Mouse (Mus musculus) MEL (cell line): ENCODE data around the gene Sult2b1. TPM values are rescaled to one million over a fixed set of nuclear protein-coding genes. Genes with fewer than 3 reads are reported as not detected.

Experiments used
- DNase-seq: peaks from one replicate; pipeline ENCODE4 v3.0.0; 2011; ENCODE audit warnings: low read depth, low spot score
- H3K27ac ChIP-seq: 2 replicates; pipeline ENCODE4 v1.5.1; 2012; ENCODE audit warnings: low read depth, mild to moderate bottlenecking, control low read depth, low read length, moderate library complexity; ENCODE audit not compliant: control insufficient read depth
- H3K27me3 ChIP-seq, 2 experiments: fragments of 150-350 bp in 1 of 2; sonication (generic) in 1 of 2; 2 replicates each; pipeline ENCODE4 v1.6.1; 2012; ENCODE audit warnings: low read length in 2 of 2, mild to moderate bottlenecking in 2 of 2, improper control_type of control experiment in 1 of 2, moderate library complexity in 1 of 2; ENCODE audit not compliant: insufficient read depth in 2 of 2, control insufficient read depth in 1 of 2
- H3K36me3 ChIP-seq, 2 experiments: 2 replicates each; pipeline ENCODE4 v1.6.1; 2012 to 2014; ENCODE audit warnings: low read length in 2 of 2, improper control_type of control experiment in 1 of 2, inconsistent platforms in 1 of 2, mild to moderate bottlenecking in 1 of 2; ENCODE audit not compliant: insufficient read depth in 2 of 2, control insufficient read depth in 1 of 2
- H3K4me1 ChIP-seq, 2 experiments: fragments of 150-350 bp in 1 of 2; sonication (generic) in 1 of 2; 2 replicates each; pipeline ENCODE4 v1.6.1; 2012; ENCODE audit warnings: low read length in 2 of 2, improper control_type of control experiment in 1 of 2, mild to moderate bottlenecking in 1 of 2; ENCODE audit not compliant: insufficient read depth in 2 of 2, control insufficient read depth in 1 of 2
- H3K4me3 ChIP-seq, 2 experiments: fragments of 150-350 bp in 1 of 2; sonication (generic) in 1 of 2; 2 replicates each; pipeline ENCODE4 v1.5.1; 2012; ENCODE audit warnings: low read depth in 2 of 2, low read length in 2 of 2, mild to moderate bottlenecking in 2 of 2, moderate library complexity in 2 of 2, control low read depth in 1 of 2, improper control_type of control experiment in 1 of 2; ENCODE audit not compliant: control insufficient read depth in 1 of 2, insufficient read depth in 1 of 2
- H3K79me2 ChIP-seq: 2 replicates; pipeline ENCODE4 v1.6.1; 2012; ENCODE audit warnings: mild to moderate bottlenecking, low read length, moderate library complexity; ENCODE audit not compliant: control insufficient read depth, poor library complexity, insufficient read depth
- H3K9ac ChIP-seq: 2 replicates; pipeline ENCODE4 v1.6.1; 2012; ENCODE audit warnings: low read depth, mild to moderate bottlenecking, control low read depth, low read length, moderate library complexity; ENCODE audit not compliant: control insufficient read depth, poor library complexity, severe bottlenecking
- H3K9me3 ChIP-seq: fragments of 150-350 bp; sonication (generic); replicated peaks from 2 replicates; pipeline ENCODE4 v1.6.1; 2012; ENCODE audit warnings: mild to moderate bottlenecking, low read length, improper control_type of control experiment, moderate library complexity; ENCODE audit not compliant: insufficient read depth
- CHD1 ChIP-seq: IDR thresholded peaks from 2 replicates; pipeline ENCODE4 v1.6.1; 2012; ENCODE audit warnings: low read depth, mild to moderate bottlenecking, inconsistent platforms, low read length, improper control_type of control experiment
- CTCF ChIP-seq, 3 experiments: IDR thresholded peaks in 2 of 3; conservative IDR thresholded peaks in 1 of 3; 2 replicates each; pipeline ENCODE4 v1.5.1; 2011 to 2012; ENCODE audit warnings: low read length in 3 of 3, low read depth in 2 of 3, mild to moderate bottlenecking in 2 of 3, improper control_type of control experiment in 1 of 3, inconsistent platforms in 1 of 3, mixed read lengths in 1 of 3, moderate library complexity in 1 of 3; ENCODE audit not compliant: control insufficient read depth in 1 of 3, insufficient read depth in 1 of 3, poor library complexity in 1 of 3, severe bottlenecking in 1 of 3
- ELF1 ChIP-seq: IDR thresholded peaks from 2 replicates; pipeline ENCODE4 v1.6.1; 2014; ENCODE audit warnings: low read depth, mild to moderate bottlenecking, inconsistent platforms, low read length, improper control_type of control experiment, moderate library complexity
- EP300 ChIP-seq, 2 experiments: IDR thresholded peaks; 2 replicates each; pipeline ENCODE4 v1.6.1; 2011; ENCODE audit warnings: improper control_type of control experiment in 2 of 2, low read length in 2 of 2, low read depth in 1 of 2, mild to moderate bottlenecking in 1 of 2
- ETS1 ChIP-seq: IDR thresholded peaks from 2 replicates; pipeline ENCODE4 v1.6.1; 2012; ENCODE audit warnings: low read depth, mild to moderate bottlenecking, inconsistent platforms, low read length, improper control_type of control experiment, moderate library complexity
- GABPA ChIP-seq: IDR thresholded peaks from 2 replicates; pipeline ENCODE4 v1.6.1; 2012; ENCODE audit warnings: low read depth, mild to moderate bottlenecking, inconsistent platforms, low read length, improper control_type of control experiment, moderate library complexity
- HCFC1 ChIP-seq: IDR thresholded peaks from 2 replicates; pipeline ENCODE4 v1.6.1; 2012; ENCODE audit warnings: low read depth, mild to moderate bottlenecking, inconsistent platforms, low read length, improper control_type of control experiment, moderate library complexity
- MAX ChIP-seq: IDR thresholded peaks from 2 replicates; pipeline ENCODE4 v1.6.1; 2011; ENCODE audit warnings: low read length, improper control_type of control experiment
- MAZ ChIP-seq: IDR thresholded peaks from 2 replicates; pipeline ENCODE4 v1.6.1; 2012; ENCODE audit warnings: low read depth, mild to moderate bottlenecking, inconsistent platforms, low read length, improper control_type of control experiment
- MEF2A ChIP-seq: IDR thresholded peaks from 2 replicates; pipeline ENCODE4 v1.6.1; 2014; ENCODE audit warnings: low read depth, mild to moderate bottlenecking, inconsistent platforms, low read length, improper control_type of control experiment; ENCODE audit not compliant: poor library complexity, insufficient replicate concordance, severe bottlenecking; ENCODE audit errors: extremely low read depth
- MXI1 ChIP-seq: IDR thresholded peaks from 2 replicates; pipeline ENCODE4 v1.6.1; 2011; ENCODE audit warnings: mild to moderate bottlenecking, low read depth, low read length, improper control_type of control experiment
- MYC ChIP-seq: IDR thresholded peaks from 2 replicates; pipeline ENCODE4 v1.6.1; 2011; ENCODE audit warnings: low read depth, mild to moderate bottlenecking, low read length, improper control_type of control experiment, moderate library complexity
- POLR2A ChIP-seq, 2 experiments: IDR thresholded peaks; 2 replicates each; pipeline ENCODE4 v1.6.1; 2011 to 2012; ENCODE audit warnings: low read length in 2 of 2, mild to moderate bottlenecking in 2 of 2, control low read depth in 1 of 2, improper control_type of control experiment in 1 of 2, low read depth in 1 of 2, moderate library complexity in 1 of 2; ENCODE audit not compliant: control insufficient read depth in 1 of 2, insufficient read depth in 1 of 2, poor library complexity in 1 of 2
- SIN3A ChIP-seq: IDR thresholded peaks from 2 replicates; pipeline ENCODE4 v1.6.1; 2012; ENCODE audit warnings: low read length, improper control_type of control experiment, inconsistent platforms
- TCF12 ChIP-seq: IDR thresholded peaks from 2 replicates; pipeline ENCODE4 v1.6.1; 2014; ENCODE audit warnings: low read depth, mild to moderate bottlenecking, inconsistent platforms, low read length, improper control_type of control experiment, moderate library complexity
- USF1 ChIP-seq: IDR thresholded peaks from 2 replicates; pipeline ENCODE4 v1.6.1; 2014; ENCODE audit warnings: low read depth, mild to moderate bottlenecking, inconsistent platforms, low read length, improper control_type of control experiment, moderate library complexity
- ZKSCAN1 ChIP-seq: IDR thresholded peaks from 2 replicates; pipeline ENCODE4 v1.6.1; 2012; ENCODE audit warnings: low read depth, mild to moderate bottlenecking, inconsistent platforms, low read length, improper control_type of control experiment, moderate library complexity
- ZNF384 ChIP-seq: IDR thresholded peaks from 2 replicates; pipeline ENCODE4 v1.6.1; 2012; ENCODE audit warnings: low read depth, mild to moderate bottlenecking, inconsistent platforms, low read length, improper control_type of control experiment
- polyA plus RNA-seq, 2 experiments: library from polyadenylated mRNA; stranded (reverse) in 1 of 2; unstranded in 1 of 2; fragments of >175 nt in 1 of 2; fragments of >200 nt in 1 of 2; gene quantifications; 2 replicates each; pipeline versions ENCODE4 v1.2.1 to v1.2.4; 2012; ENCODE audit warnings: low replicate concordance in 2 of 2, low read depth in 1 of 2; ENCODE audit not compliant: insufficient read length in 2 of 2, insufficient read depth in 1 of 2, missing spikeins in 1 of 2
- total RNA-seq: library from RNA; depleted of rRNA; stranded (reverse); fragments of 300-350 nt; gene quantifications from 2 replicates; pipeline ENCODE4 v1.2.3, GENCODE M21; 2012

Gene Sult2b1
- total and polyA plus RNA-seq, 3 experiments = 0.08 to 0.47 TPM; not detected in 1

- no peak for TF ChIP-seq CTCF (IDR thresholded peaks at IDR 0.05 in 2 of 3, conservative IDR thresholded peaks at IDR 0.05 in 1 of 3; ENCODE audit: control insufficient read depth in 1 of 3, insufficient read depth in 1 of 3, low read depth in 2 of 3, low read length in 3 of 3, poor library complexity in 1 of 3, severe bottlenecking in 1 of 3)
- peak; percentile 99 for TF ChIP-seq SIN3A
- no peak for TF ChIP-seq USF1
- TF ChIP-seq CHD1 = no peak
- TF ChIP-seq MXI1 = peak; percentile 100
- TF ChIP-seq GABPA = no peak
- peak; percentile 72 to 84 for TF ChIP-seq POLR2A (IDR thresholded peaks at IDR 0.05; ENCODE audit: control insufficient read depth in 1 of 2, insufficient read depth in 1 of 2, low read depth in 1 of 2, low read length in 2 of 2, poor library complexity in 1 of 2)
Observed at GRCm38 (mm10) chr7:45830427-45831127, 46.1 kb upstream of the Sult2b1 start, which contains the start of gene Grwd1 (continued).

- peaks cover 22% of the 10 kb centered on the region for H3K79me2 ChIP-seq
- no peaks in the 10 kb centered on the region for H3K9me3 ChIP-seq
- no peak overlapping the region for H3K27ac ChIP-seq
- no peak for TF ChIP-seq HCFC1
- TF ChIP-seq MEF2A = no peak
- no peak for TF ChIP-seq MAZ
- TF ChIP-seq ETS1 = no peak
- no peak for TF ChIP-seq ZNF384
- no peak for TF ChIP-seq CTCF (IDR thresholded peaks at IDR 0.05 in 2 of 3, conservative IDR thresholded peaks at IDR 0.05 in 1 of 3; ENCODE audit: control insufficient read depth in 1 of 3, insufficient read depth in 1 of 3, low read depth in 2 of 3, low read length in 3 of 3, poor library complexity in 1 of 3, severe bottlenecking in 1 of 3)
- TF ChIP-seq TCF12 = no peak
- TF ChIP-seq CHD1 = no peak
- TF ChIP-seq MYC = no peak
- TF ChIP-seq EP300 (IDR thresholded peaks at IDR 0.05; ENCODE audit: low read depth in 1 of 2, low read length in 2 of 2) = no peak
- no peak for TF ChIP-seq ELF1
- no peak for TF ChIP-seq ZKSCAN1
- TF ChIP-seq MAX = no peak
- no peak for DNase-seq
- H3K36me3 ChIP-seq = peaks cover 6 to 11% of the 10 kb centered on the region in 2 experiments
- no peak overlapping the region for H3K9ac ChIP-seq
- no peaks in the 10 kb centered on the region for H3K27me3 ChIP-seq
- no peak overlapping the region for H3K4me3 ChIP-seq
- H3K4me1 ChIP-seq = peaks cover 0 to 13% of the 10 kb centered on the region in 2 experiments; a peak in 3 of 4 replicates
Observed at GRCm38 (mm10) chr7:45826631-45827030, 42.2 kb upstream of the Sult2b1 start.
